Mouse (Mus musculus) neural tube, embryonic 11.5 days (tissue): ENCODE measurements at regions not wholly inside any gene's neighbourhood (a gene's known extent, or its start where the extent isn't known, plus 50 kb on each side); places are given as distances from the start of the nearest gene placed in this dataset.

Experiments used
- ATAC-seq: fragments of 200-750 bp; cut with Nextera tagmentation; 2 replicates; pipeline ENCODE4 v1.8.0; 2017; ENCODE audit warnings: moderate number of reproducible peaks, mild to moderate bottlenecking, moderate TSS enrichment, moderate library complexity; ENCODE audit not compliant: insufficient read depth, low FRiP score, low TSS enrichment
- DNase-seq: peaks from one replicate; pipeline ENCODE4 v3.0.0-alpha.2; 2015; ENCODE audit warnings: low spot score
- H3K27ac ChIP-seq: fragments of 300-500 bp; sonication (generic); 2 replicates; pipeline ENCODE4 v1.5.1; 2014; ENCODE audit warnings: low read depth, mild to moderate bottlenecking, low read length
- H3K27me3 ChIP-seq: fragments of 300-500 bp; sonication (generic); 2 replicates; pipeline ENCODE4 v1.6.1; 2014; ENCODE audit warnings: mild to moderate bottlenecking, low read length, mixed read lengths; ENCODE audit not compliant: control insufficient read depth, insufficient read depth
- H3K36me3 ChIP-seq: fragments of 300-500 bp; sonication (generic); 2 replicates; pipeline ENCODE4 v1.6.1; 2014; ENCODE audit warnings: mild to moderate bottlenecking, low read length, moderate library complexity, mixed read lengths; ENCODE audit not compliant: control insufficient read depth, insufficient read depth
- H3K4me1 ChIP-seq: fragments of 300-500 bp; sonication (generic); 2 replicates; pipeline ENCODE4 v1.6.1; 2014; ENCODE audit warnings: low read length, mixed read lengths; ENCODE audit not compliant: control insufficient read depth, insufficient read depth
- H3K4me2 ChIP-seq: fragments of 300-500 bp; sonication (generic); 2 replicates; pipeline ENCODE4 v1.6.1; 2014; ENCODE audit warnings: low read depth, mild to moderate bottlenecking, moderate library complexity
- H3K4me3 ChIP-seq: fragments of 300-500 bp; sonication (generic); 2 replicates; pipeline ENCODE4 v1.5.1; 2014; ENCODE audit warnings: low read depth, low read length
- H3K9ac ChIP-seq: fragments of 300-500 bp; sonication (generic); 2 replicates; pipeline ENCODE4 v1.6.1; 2014; ENCODE audit warnings: mild to moderate bottlenecking, low read length
- H3K9me3 ChIP-seq: fragments of 300-500 bp; sonication (generic); 2 replicates; pipeline ENCODE4 v1.6.1; 2016; ENCODE audit warnings: low read length; ENCODE audit not compliant: control insufficient read depth
- WGBS: fragments of 180-500 bp; shearing (Covaris S2); extraction: QIAGEN DNeasy Blood & Tissue Kit; methylation state at CpG from one replicate; pipeline ENCODE4 v1.1.7; 2014; 5-methylcytosine and 5-hydroxymethylcytosine counted together

GRCm38 (mm10) chr15:55962093-55962492 lies 1515.3 kb downstream of the Slc22a22 start:
- ATAC-seq (no peak), DNase-seq (no peak)
- no peaks in the 10 kb centered on the region for H3K4me1 ChIP-seq
- no peaks in the 10 kb centered on the region for H3K9me3 ChIP-seq
- H3K9ac ChIP-seq = no peak overlapping the region
- no peaks in the 10 kb centered on the region for H3K27me3 ChIP-seq
- no peak overlapping the region for H3K4me2 ChIP-seq
- H3K4me3 ChIP-seq = no peak overlapping the region
- WGBS = 96% methylated on average over 3 of the region's 3 CpGs
- H3K27ac ChIP-seq = no peak overlapping the region
- no peaks in the 10 kb centered on the region for H3K36me3 ChIP-seq
